Comparison of ENCODE assay signal across 8 mouse cellular contexts in genomic region chrX:134686267-134686666, GRCm38 (mm10). TPM values are rescaled to one million over a fixed set of nuclear protein-coding genes. Genes with fewer than 3 reads are reported as not detected.
DNase-seq lines count a peak whose midpoint lies in the region; ATAC-seq and TF ChIP-seq lines count a peak whose summit lies in the region.

TSS of gene Armcx4 (plus strand) at chrX:134686519.

- peak within 1 kb of the TSS; percentile 49; the same call in 1 of the 2 replicates for H3K4me3 ChIP-seq in G1E (ENCODE audit: low read depth, low read length)
- peak within 1 kb of the TSS; percentile 60 for H3K4me3 ChIP-seq in forebrain, embryonic 16.5 days (replicated peaks; ENCODE audit: low read length)
- H3K4me3 ChIP-seq in liver, embryonic 13.5 days (replicated peaks) = peak within 1 kb of the TSS; percentile 41

- H3K4me2 ChIP-seq in forebrain, embryonic 16.5 days (ENCODE audit: low read length) = peak within 1 kb of the TSS; percentile 59
- H3K4me2 ChIP-seq in liver, embryonic 13.5 days = peak within 1 kb of the TSS; percentile 53

- no peaks in the 10 kb centered on the region for H3K9me3 ChIP-seq in G1E (replicated peaks)
- H3K9me3 ChIP-seq in forebrain, embryonic 16.5 days (ENCODE audit: control insufficient read depth, low read length) = no peaks in the 10 kb centered on the region
- no peaks in the 10 kb centered on the region for H3K9me3 ChIP-seq in liver, embryonic 13.5 days (replicated peaks)

- no peaks in the 10 kb centered on the region for H3K4me1 ChIP-seq in G1E (ENCODE audit: insufficient read depth, low read depth, low read length)
- peaks cover 8% of the 10 kb centered on the region; the same call in 1 of the 2 replicates for H3K4me1 ChIP-seq in forebrain, embryonic 16.5 days (replicated peaks; ENCODE audit: control insufficient read depth, insufficient read depth, low read length)
- no peaks in the 10 kb centered on the region for H3K4me1 ChIP-seq in liver, embryonic 13.5 days (replicated peaks)

- H3K9ac ChIP-seq in forebrain, embryonic 16.5 days (replicated peaks; ENCODE audit: low read depth, low read length) = peak within 1 kb of the TSS; percentile 80
- no peak within 1 kb of the TSS; the same call in 1 of the 2 replicates for H3K9ac ChIP-seq in liver, embryonic 13.5 days

- 30% methylated on average over 21 of the region's 33 CpGs for WGBS in forebrain, embryonic 16.5 days
- WGBS in liver, embryonic 13.5 days (ENCODE audit: insufficient replicate concordance) = 17% methylated on average over 22 of the region's 33 CpGs

- peaks cover 7% of the 10 kb centered on the region for H3K27me3 ChIP-seq in G1E (ENCODE audit: insufficient read depth, low read length)
- H3K27me3 ChIP-seq in forebrain, embryonic 16.5 days (replicated peaks; ENCODE audit: control insufficient read depth, insufficient read depth, low read length) = no peaks in the 10 kb centered on the region
- H3K27me3 ChIP-seq in liver, embryonic 13.5 days = peaks cover 10% of the 10 kb centered on the region

- no peak for TF ChIP-seq CTCF in G1E (IDR thresholded peaks at IDR 0.05; ENCODE audit: low read depth, low read length)

- intact Hi-C loops in heart, postnatal 14 days (cut with DNase I) = loop anchor here (5.0 kb wide), 1 partner anchor 39 kb away; no protein-coding TSS in a partner anchor

- H3K27ac ChIP-seq in forebrain, embryonic 16.5 days (ENCODE audit: low read length) = peak within 1 kb of the TSS; percentile 92
- no peak within 1 kb of the TSS for H3K27ac ChIP-seq in liver, embryonic 13.5 days

- no peak for ATAC-seq in G1E (ENCODE audit: extremely low read depth, insufficient number of reproducible peaks, low FRiP score, poor library complexity, severe bottlenecking)
- peak; percentile 96 for ATAC-seq in forebrain, embryonic 16.5 days
- no peak for ATAC-seq in liver, embryonic 13.5 days (ENCODE audit: low read depth)

- DNase-seq in G1E (ENCODE audit: low spot score) = no peak
- peak; percentile 74 for DNase-seq in cerebellum, adult 11 months
- DNase-seq in heart, postnatal 14 days = peak; percentile 63 to 68
- DNase-seq in kidney, postnatal 36 days = peak; percentile 16 to 59
- peak; percentile 2 for DNase-seq in liver, embryonic 13.5 days
- DNase-seq in neural tube, embryonic 10.5 days (ENCODE audit: extremely low spot score, low spot score) = peak; percentile 80
- DNase-seq in testis, postnatal 10 days (ENCODE audit: low spot score) = peak; percentile 54

- H3K36me3 ChIP-seq in G1E (replicated peaks) = no peaks in the 10 kb centered on the region
- H3K36me3 ChIP-seq in forebrain, embryonic 16.5 days (ENCODE audit: control insufficient read depth, insufficient read depth) = peaks cover 6% of the 10 kb centered on the region; the same call in 1 of the 2 replicates
- H3K36me3 ChIP-seq in liver, embryonic 13.5 days = no peaks in the 10 kb centered on the region

RNA-seq across cellular contexts. Expression of gene Armcx4, which starts in this region (rescaled TPM):
- total RNA-seq in G1E (2014; fragmentation: Nextera tagmentation) = 1.6 and 1.7 TPM in 2 replicates
- 0.35 and 0.44 TPM in 2 replicates for total RNA-seq in G1E (2017)
- polyA plus RNA-seq in G1E (2012) = 0.48 and 0.53 TPM in 2 replicates
- 7.4 and 7.5 TPM in 2 replicates for polyA plus RNA-seq in forebrain, embryonic 16.5 days (2015; fragmentation: Nextera tagmentation; extraction: Ambion mirVana)
- 10 to 100 TPM; 11.7 to 12.1 TPM for total RNA-seq in heart, postnatal 14 days (2021)
- polyA plus RNA-seq in liver, embryonic 13.5 days (2015; fragmentation: Nextera tagmentation; extraction: Ambion mirVana) = 0.35 and 0.51 TPM in 2 replicates

Comparison
In these comparisons a context has a peak if more than half of its experiments do, and no peak if none do; other contexts are left out.
1. RNA of gene Armcx4 (total RNA-seq): 11.7 to 12.1 TPM in heart, postnatal 14 days; 0.35 to 1.7 TPM in G1E; every median in the first group is over 4 times any median in the second.
2. Peak in DNase-seq, H3K4me3 ChIP-seq and H3K4me2 ChIP-seq in liver, embryonic 13.5 days; RNA of the gene not detected or under 1 TPM.
3. Peak in every context shown above with its lines, with median percentiles within 50 percentile points of each other: H3K4me3 ChIP-seq.